ENCODE assay signal across 8 mouse cellular contexts in genomic region chr2:165159055-165159688, GRCm38 (mm10).
DNase-seq lines count a peak whose midpoint lies in the region; ATAC-seq lines count a peak whose summit lies in the region.

No protein-coding gene starts in this region.

- no peak overlapping the region for H3K27ac ChIP-seq in heart, embryonic 12.5 days (ENCODE audit: poor library complexity, severe bottlenecking)
- no peak overlapping the region for H3K27ac ChIP-seq in limb, embryonic 11.5 days (replicated peaks; ENCODE audit: low read depth, low read length)
- H3K27ac ChIP-seq in neural tube, embryonic 12.5 days, result no peak overlapping the region; the same call in 1 of the 2 replicates
- no peak overlapping the region for H3K27ac ChIP-seq in intestine, embryonic 15.5 days

- H3K9me3 ChIP-seq in heart, embryonic 12.5 days (replicated peaks), result no peaks in the 10 kb centered on the region
- H3K9me3 ChIP-seq in limb, embryonic 11.5 days (ENCODE audit: control insufficient read depth, low read length), result no peaks in the 10 kb centered on the region
- no peaks in the 10 kb centered on the region for H3K9me3 ChIP-seq in neural tube, embryonic 12.5 days
- no peaks in the 10 kb centered on the region for H3K9me3 ChIP-seq in intestine, embryonic 15.5 days

- no peak overlapping the region for H3K4me3 ChIP-seq in heart, embryonic 12.5 days
- no peak overlapping the region for H3K4me3 ChIP-seq in limb, embryonic 11.5 days (ENCODE audit: low read depth, low read length)
- H3K4me3 ChIP-seq in neural tube, embryonic 12.5 days, result no peak overlapping the region
- H3K4me3 ChIP-seq in intestine, embryonic 15.5 days (replicated peaks), result no peak overlapping the region

- no peak for ATAC-seq in heart, embryonic 12.5 days (ENCODE audit: insufficient number of reproducible peaks, low FRiP score)
- no peak for ATAC-seq in limb, embryonic 11.5 days (ENCODE audit: insufficient number of reproducible peaks, low FRiP score, low TSS enrichment, low read depth)
- ATAC-seq in neural tube, embryonic 12.5 days (ENCODE audit: low FRiP score, low read depth), result 0 out of 2 replicates have a peak, but pooled peaks have one; percentile 38
- ATAC-seq in intestine, embryonic 15.5 days, result no peak

- H3K4me1 ChIP-seq in heart, embryonic 12.5 days (replicated peaks), result no peaks in the 10 kb centered on the region
- no peaks in the 10 kb centered on the region for H3K4me1 ChIP-seq in limb, embryonic 11.5 days (ENCODE audit: control insufficient read depth, insufficient read depth, low read length)
- peaks cover 32% of the 10 kb centered on the region for H3K4me1 ChIP-seq in neural tube, embryonic 12.5 days
- no peaks in the 10 kb centered on the region for H3K4me1 ChIP-seq in intestine, embryonic 15.5 days (replicated peaks)

- peaks cover 88% of the 10 kb centered on the region for H3K27me3 ChIP-seq in heart, embryonic 12.5 days (replicated peaks)
- peaks cover 3% of the 10 kb centered on the region; the same call in 1 of the 2 replicates for H3K27me3 ChIP-seq in limb, embryonic 11.5 days (ENCODE audit: control insufficient read depth, insufficient read depth, low read length)
- H3K27me3 ChIP-seq in neural tube, embryonic 12.5 days (replicated peaks), result peaks cover 13% of the 10 kb centered on the region
- peaks cover 19% of the 10 kb centered on the region for H3K27me3 ChIP-seq in intestine, embryonic 15.5 days (replicated peaks)

- WGBS in heart, embryonic 12.5 days, result 16% methylated on average over 15 of the region's 15 CpGs
- 17% methylated on average over 15 of the region's 15 CpGs for WGBS in limb, embryonic 11.5 days
- 12% methylated on average over 15 of the region's 15 CpGs for WGBS in neural tube, embryonic 12.5 days
- WGBS in intestine, embryonic 15.5 days, result 16% methylated on average over 15 of the region's 15 CpGs

- no peak overlapping the region for H3K9ac ChIP-seq in heart, embryonic 12.5 days
- no peak overlapping the region for H3K9ac ChIP-seq in limb, embryonic 11.5 days (ENCODE audit: low read length)
- H3K9ac ChIP-seq in neural tube, embryonic 12.5 days, result no peak overlapping the region
- no peak overlapping the region for H3K9ac ChIP-seq in intestine, embryonic 15.5 days

- DNase-seq in heart, adult 18-20 months, result peak; percentile 16 to 65
- peak; percentile 56 for DNase-seq in c-Kit-positive CD71-negative TER-119-negative erythroid progenitor cells, embryonic 14.5 days (ENCODE audit: low read depth)
- DNase-seq in heart, postnatal 4 days, result peak; percentile 83
- DNase-seq in limb, embryonic 11.5 days (ENCODE audit: low spot score), result peak; percentile 91
- DNase-seq in spleen, postnatal 4 days (ENCODE audit: low spot score in 2 of 2), result no peak

- no peak overlapping the region for H3K4me2 ChIP-seq in heart, embryonic 12.5 days
- no peak overlapping the region for H3K4me2 ChIP-seq in limb, embryonic 11.5 days (ENCODE audit: low read depth, severe bottlenecking)
- H3K4me2 ChIP-seq in neural tube, embryonic 12.5 days (replicated peaks), result no peak overlapping the region
- H3K4me2 ChIP-seq in intestine, embryonic 15.5 days (replicated peaks), result no peak overlapping the region

- no peaks in the 10 kb centered on the region for H3K36me3 ChIP-seq in heart, embryonic 12.5 days
- no peaks in the 10 kb centered on the region for H3K36me3 ChIP-seq in limb, embryonic 11.5 days (ENCODE audit: control insufficient read depth, insufficient read depth, low read length)
- no peaks in the 10 kb centered on the region for H3K36me3 ChIP-seq in neural tube, embryonic 12.5 days
- no peaks in the 10 kb centered on the region for H3K36me3 ChIP-seq in intestine, embryonic 15.5 days

Comparison
In these comparisons a context has a peak if more than half of its experiments do, and no peak if none do; other contexts are left out.
1. DNase-seq: peak in heart, adult 18-20 months (2 of 2), c-Kit-positive CD71-negative TER-119-negative erythroid progenitor cells, embryonic 14.5 days (single experiment), heart, postnatal 4 days (single experiment) and limb, embryonic 11.5 days (single experiment); none in spleen, postnatal 4 days (0 of 2).